In the genomic region with DNA sequence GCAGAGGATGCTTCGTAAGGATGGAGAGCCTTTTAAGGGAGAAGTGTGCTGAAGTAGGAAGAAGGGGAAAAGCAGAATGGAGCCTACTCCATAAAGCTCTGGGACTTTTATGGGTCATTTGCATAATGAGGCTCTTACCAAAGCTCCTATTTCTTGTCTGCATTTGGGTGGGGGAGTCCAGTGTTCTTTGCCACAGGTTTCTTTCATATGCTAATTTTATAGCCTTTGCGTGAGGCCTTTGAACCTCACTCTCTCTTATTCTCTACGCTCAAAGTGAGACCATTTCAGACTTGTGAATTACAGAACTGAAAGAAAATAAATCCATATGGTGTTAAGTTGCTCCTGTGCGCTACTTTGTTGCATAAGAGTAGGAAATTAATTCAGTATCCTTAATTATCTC, we compare ENCODE assay signal across 18 mouse cellular contexts.
DNase-seq lines count a peak whose midpoint lies in the region; ATAC-seq lines count a peak whose summit lies in the region.
"Had no signal": no experiment of that assay in that cellular context is flagged by ENCODE, and none has a peak within 500 bp of the region (broad histone marks: within the 10 kb centered on the region; RNA-seq: fewer than 3 reads in every experiment).

No protein-coding gene starts in this region.

- H3K36me3 ChIP-seq in midbrain, embryonic 11.5 days (ENCODE audit: control insufficient read depth, insufficient read depth, low read length) = no peaks in the 10 kb centered on the region
- H3K36me3 ChIP-seq in midbrain, embryonic 10.5 days = no peaks in the 10 kb centered on the region
- no peaks in the 10 kb centered on the region for H3K36me3 ChIP-seq in forebrain, embryonic 13.5 days (ENCODE audit: poor library complexity, severe bottlenecking)
- H3K36me3 ChIP-seq in neural tube, embryonic 12.5 days = no peaks in the 10 kb centered on the region
- H3K36me3 ChIP-seq: heart, embryonic 13.5 days had no signal

- peak; percentile 55 for DNase-seq in embryo, embryonic 10.5 days (ENCODE audit: low spot score)
- no peak for DNase-seq in embryo, embryonic 10 days (ENCODE audit: low spot score)
- no peak for DNase-seq in midbrain, embryonic 11.5 days (ENCODE audit: low spot score, missing footprints)
- no peak for DNase-seq in midbrain, embryonic 10.5 days (ENCODE audit: low spot score)
- DNase-seq in heart, adult 8-10 months (ENCODE audit: low spot score) = no peak
- DNase-seq: adrenal gland, postnatal 10 days; cerebellum, adult 2 months; lung, adult 2 months; lung, postnatal 4 days; right cerebral cortex, adult 18-20 months; thymus, adult 18-20 months had no signal

- no peak overlapping the region for H3K4me2 ChIP-seq in midbrain, embryonic 11.5 days
- H3K4me2 ChIP-seq in forebrain, embryonic 13.5 days = peak overlapping the region; percentile 22; the same call in 1 of the 2 replicates
- H3K4me2 ChIP-seq in neural tube, embryonic 12.5 days (replicated peaks) = no peak overlapping the region
- H3K4me2 ChIP-seq: heart, embryonic 13.5 days had no signal

- no peaks in the 10 kb centered on the region for H3K27me3 ChIP-seq in midbrain, embryonic 11.5 days (ENCODE audit: control insufficient read depth, insufficient read depth, low read length)
- no peaks in the 10 kb centered on the region for H3K27me3 ChIP-seq in midbrain, embryonic 10.5 days (ENCODE audit: low read depth, poor library complexity, severe bottlenecking)
- peaks cover 32% of the 10 kb centered on the region; the same call in 1 of the 2 replicates for H3K27me3 ChIP-seq in forebrain, embryonic 13.5 days
- H3K27me3 ChIP-seq in neural tube, embryonic 12.5 days (replicated peaks) = no peaks in the 10 kb centered on the region
- H3K27me3 ChIP-seq: heart, embryonic 13.5 days had no signal

- H3K9ac ChIP-seq in midbrain, embryonic 11.5 days (ENCODE audit: low read length) = no peak overlapping the region
- H3K9ac ChIP-seq in forebrain, embryonic 13.5 days = no peak overlapping the region
- no peak overlapping the region for H3K9ac ChIP-seq in neural tube, embryonic 12.5 days
- H3K9ac ChIP-seq: heart, embryonic 13.5 days had no signal

- 22% methylated on average over 4 of the region's 4 CpGs for WGBS in midbrain, embryonic 11.5 days
- 49% methylated on average over 4 of the region's 4 CpGs for WGBS in midbrain, embryonic 10.5 days
- 7% methylated on average over 4 of the region's 4 CpGs for WGBS in forebrain, embryonic 13.5 days
- 11% methylated on average over 4 of the region's 4 CpGs for WGBS in neural tube, embryonic 12.5 days

- peak; percentile 74 for ATAC-seq in midbrain, embryonic 11.5 days (ENCODE audit: low FRiP score)
- peak; percentile 91 for ATAC-seq in forebrain, embryonic 13.5 days
- ATAC-seq in neural tube, embryonic 12.5 days (ENCODE audit: low FRiP score, low read depth) = peak; percentile 84
- no peak for ATAC-seq in megakaryocyte progenitor cell, adult 5-6 weeks (replicated peaks; ENCODE audit: poor library complexity)
- ATAC-seq: CD4-positive, CD25-positive, alpha-beta regulatory T cell, adult 4 months; intestine, postnatal 0 days had no signal

- H3K4me1 ChIP-seq in midbrain, embryonic 11.5 days (ENCODE audit: control insufficient read depth, insufficient read depth, low read length) = peaks cover 9% of the 10 kb centered on the region
- H3K4me1 ChIP-seq in midbrain, embryonic 10.5 days = peaks cover 11% of the 10 kb centered on the region
- H3K4me1 ChIP-seq in forebrain, embryonic 13.5 days = peaks cover 19% of the 10 kb centered on the region
- 0 out of 2 replicates have a peak, but pooled peaks cover 5% of the 10 kb centered on the region for H3K4me1 ChIP-seq in neural tube, embryonic 12.5 days

- H3K4me3 ChIP-seq in midbrain, embryonic 11.5 days (ENCODE audit: low read depth, low read length) = no peak overlapping the region
- no peak overlapping the region for H3K4me3 ChIP-seq in midbrain, embryonic 10.5 days
- H3K4me3 ChIP-seq in forebrain, embryonic 13.5 days = no peak overlapping the region
- no peak overlapping the region for H3K4me3 ChIP-seq in neural tube, embryonic 12.5 days
- H3K4me3 ChIP-seq: heart, embryonic 13.5 days had no signal

- H3K27ac ChIP-seq in midbrain, embryonic 11.5 days (ENCODE audit: low read depth, low read length) = no peak overlapping the region
- no peak overlapping the region for H3K27ac ChIP-seq in midbrain, embryonic 10.5 days (replicated peaks)
- no peak overlapping the region for H3K27ac ChIP-seq in forebrain, embryonic 13.5 days
- no peak overlapping the region for H3K27ac ChIP-seq in neural tube, embryonic 12.5 days
- H3K27ac ChIP-seq: heart, embryonic 13.5 days; kidney, postnatal 0 days had no signal

- no peaks in the 10 kb centered on the region for H3K9me3 ChIP-seq in midbrain, embryonic 11.5 days (ENCODE audit: control insufficient read depth, low read length)
- H3K9me3 ChIP-seq in midbrain, embryonic 10.5 days (replicated peaks) = peaks cover 6% of the 10 kb centered on the region; the same call in 1 of the 2 replicates
- 0 out of 2 replicates have a peak, but pooled peaks cover 13% of the 10 kb centered on the region for H3K9me3 ChIP-seq in forebrain, embryonic 13.5 days (replicated peaks)
- no peaks in the 10 kb centered on the region for H3K9me3 ChIP-seq in neural tube, embryonic 12.5 days
